Mouse (Mus musculus): ENCODE measurements around the gene Klf7.

DNA sequence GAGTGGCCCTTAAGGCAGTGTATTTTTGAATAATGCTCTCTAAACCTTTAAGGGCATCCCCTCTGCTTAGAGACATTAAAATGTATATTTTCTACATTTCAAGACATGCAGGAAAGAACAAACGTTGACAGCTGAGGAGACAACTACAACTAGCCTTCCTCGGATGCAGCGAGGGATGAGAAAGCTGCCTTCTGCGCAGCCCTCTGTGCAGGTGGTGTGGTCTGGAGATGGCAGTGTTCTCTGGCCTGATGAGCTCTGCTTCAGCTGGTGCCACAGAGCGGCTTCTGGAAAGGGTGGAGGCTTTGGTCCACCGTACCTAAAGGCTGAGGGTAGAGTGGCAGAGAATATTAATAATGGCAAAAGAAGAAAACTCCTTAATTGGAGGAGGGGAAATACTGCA, 120.0 kb downstream of the Klf7 start:
- TF ChIP-seq POLR2A (IDR thresholded peaks at IDR 0.05; ENCODE audit: borderline replicate concordance, insufficient read depth, low read length) (no peak), CTCF (IDR thresholded peaks at IDR 0.05; ENCODE audit: borderline replicate concordance, insufficient read depth, low read depth, low read length) (no peak)

Measured in cerebellum, adult 2 months (tissue).